Mouse (Mus musculus) liver, adult 2 months (tissue): ENCODE results near the gene Wdr20. TPM values are rescaled to one million over a fixed set of nuclear protein-coding genes. Genes with fewer than 3 reads are reported as not detected.

Experiments
- DNase-seq: peaks from one replicate; pipeline ENCODE4 v3.0.0-alpha.2; 2011; ENCODE audit warnings: low read depth, low spot score; ENCODE audit errors: extremely low read depth
- H3K27ac ChIP-seq: fragments of 200-500 bp; replicated peaks from 2 replicates; pipeline ENCODE4 v1.5.1; 2012; ENCODE audit warnings: low read depth, mild to moderate bottlenecking, control low read depth, inconsistent platforms, low read length; ENCODE audit not compliant: insufficient read depth
- H3K27me3 ChIP-seq: fragments of 200-500 bp; 2 replicates; pipeline ENCODE4 v1.6.1; 2012; ENCODE audit warnings: mild to moderate bottlenecking, moderate library complexity, low read length, inconsistent platforms; ENCODE audit not compliant: control insufficient read depth, insufficient read depth
- H3K36me3 ChIP-seq: fragments of 200-500 bp; 2 replicates; pipeline ENCODE4 v1.6.1; 2012; ENCODE audit warnings: low read length, inconsistent platforms; ENCODE audit not compliant: control insufficient read depth, insufficient read depth
- H3K4me1 ChIP-seq: fragments of 200-500 bp; 2 replicates; pipeline ENCODE4 v1.6.1; 2011; ENCODE audit warnings: low read length; ENCODE audit not compliant: control insufficient read depth, insufficient read depth
- H3K4me3 ChIP-seq: fragments of 200-500 bp; 2 replicates; pipeline ENCODE4 v1.5.1; 2011; ENCODE audit warnings: low read depth, mild to moderate bottlenecking, control low read depth, low read length, moderate library complexity; ENCODE audit not compliant: insufficient read depth
- H3K79me2 ChIP-seq: fragments of 200-500 bp; 2 replicates; pipeline ENCODE4 v1.6.1; 2012; ENCODE audit warnings: inconsistent platforms, mild to moderate bottlenecking, low read length, moderate library complexity; ENCODE audit not compliant: control insufficient read depth, insufficient read depth
- H3K9ac ChIP-seq: fragments of 200-500 bp; 2 replicates; pipeline ENCODE4 v1.6.1; 2012; ENCODE audit warnings: low read depth, mild to moderate bottlenecking, control low read depth, inconsistent platforms, low read length
- CTCF ChIP-seq: fragments of 200-500 bp; IDR thresholded peaks from 2 replicates; pipeline ENCODE4 v1.5.1; 2011; ENCODE audit warnings: low read depth, low read length, control low read depth
- POLR2A ChIP-seq: fragments of 200-500 bp; IDR thresholded peaks from 2 replicates; pipeline ENCODE4 v1.6.1; 2011; ENCODE audit warnings: low read length, control low read depth; ENCODE audit not compliant: insufficient read depth; ENCODE audit errors: extremely low read depth
- WGBS: fragments of 180-500 bp; shearing (Covaris S2); methylation state at CpG from one replicate; pipeline ENCODE4 v1.1.7; 2018; 5-methylcytosine and 5-hydroxymethylcytosine counted together
- polyA plus RNA-seq: library from polyadenylated mRNA; depleted of rRNA; stranded (reverse); fragments of >200 nt; gene quantifications from 2 replicates; pipeline ENCODE4 v1.2.3, GENCODE M21; 2012
- total RNA-seq: library from RNA; depleted of rRNA; stranded (reverse); fragments of >200 nt; gene quantifications from 2 replicates; pipeline ENCODE4 v1.2.3, GENCODE M21; 2014

Gene Wdr20
- total and polyA plus RNA-seq, 2 experiments, result 16.5 to 21.0 TPM

- H3K36me3 ChIP-seq, result no peaks in the 10 kb centered on the region
- H3K79me2 ChIP-seq, result no peaks in the 10 kb centered on the region
- no peaks in the 10 kb centered on the region for H3K27me3 ChIP-seq
- DNase-seq, result no peak
- no peak overlapping the region for H3K27ac ChIP-seq
- H3K9ac ChIP-seq, result no peak overlapping the region
- WGBS, result 53% methylated on average over 2 of the region's 2 CpGs
- H3K4me3 ChIP-seq, result no peak overlapping the region
- no peak for TF ChIP-seq CTCF
- TF ChIP-seq POLR2A, result no peak
- H3K4me1 ChIP-seq, result no peaks in the 10 kb centered on the region
These were observed 79.1 kb downstream of the Wdr20 start for GRCm38 (mm10) chr12:110816833-110817232.

DNA sequence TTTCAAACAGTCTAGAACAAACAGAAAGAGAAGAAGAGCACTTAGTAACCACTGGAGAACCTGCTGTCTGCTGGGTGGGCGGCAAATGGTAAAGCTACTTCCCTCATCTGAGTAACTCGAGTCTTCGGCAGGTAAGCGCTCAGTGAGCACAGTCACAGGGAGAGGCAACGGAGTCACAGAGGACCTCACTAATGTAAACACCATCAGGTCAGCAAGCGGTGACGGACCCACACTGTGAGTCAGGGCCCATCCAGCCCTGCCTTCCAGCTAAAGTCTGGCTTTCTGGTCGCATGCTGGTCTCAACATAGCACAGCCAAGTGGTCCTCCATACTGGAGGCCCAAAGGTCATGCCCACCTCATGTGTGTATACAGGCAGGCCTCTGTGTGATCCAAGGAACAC is 81.6 kb downstream of the Wdr20 start:
- WGBS, result 86% methylated on average over 8 of the region's 8 CpGs
- Histone ChIP-seq H3K79me2 (no peaks in the 10 kb centered on the region), H3K4me1 (no peaks in the 10 kb centered on the region), H3K36me3 (no peaks in the 10 kb centered on the region), H3K27ac (no peak overlapping the region), H3K9ac (no peak overlapping the region), H3K4me3 (no peak overlapping the region), H3K27me3 (no peaks in the 10 kb centered on the region)
- TF ChIP-seq CTCF, result no peak
- TF ChIP-seq POLR2A, result no peak
- no peak for DNase-seq

- no peak for TF ChIP-seq CTCF
- TF ChIP-seq POLR2A, result no peak
- WGBS, result 83% methylated on average over 2 of the region's 2 CpGs
- H3K4me1 ChIP-seq, result no peaks in the 10 kb centered on the region
- DNase-seq, result no peak
- H3K79me2 ChIP-seq, result no peaks in the 10 kb centered on the region
- no peak overlapping the region for H3K27ac ChIP-seq
- no peaks in the 10 kb centered on the region for H3K36me3 ChIP-seq
- H3K4me3 ChIP-seq, result no peak overlapping the region
- no peak overlapping the region for H3K9ac ChIP-seq
- no peaks in the 10 kb centered on the region for H3K27me3 ChIP-seq
These were observed 84.0 kb downstream of the Wdr20 start for GRCm38 (mm10) chr12:110821787-110822186.

DNA sequence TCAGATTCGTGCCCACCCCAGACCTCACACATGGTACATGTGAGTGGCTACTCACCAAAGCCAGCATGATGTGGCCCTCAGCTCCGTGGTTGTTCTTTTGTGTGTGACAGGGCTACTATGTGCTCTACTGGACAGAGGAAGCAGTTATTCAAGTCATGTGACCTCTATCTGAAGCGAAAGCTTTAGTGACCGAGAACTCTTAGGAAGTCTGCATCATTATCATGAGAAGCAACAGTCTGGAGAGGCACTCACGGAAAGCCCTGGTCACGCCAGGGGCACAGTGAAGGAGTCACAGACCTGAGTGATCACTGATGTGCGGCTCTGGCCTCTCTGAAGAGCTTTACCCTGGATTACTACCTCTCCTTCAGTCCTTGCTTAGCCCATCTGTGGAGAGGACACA is 84.6 kb downstream of the Wdr20 start:
- Histone ChIP-seq H3K27ac (no peak overlapping the region), H3K27me3 (no peaks in the 10 kb centered on the region), H3K9ac (no peak overlapping the region), H3K4me3 (no peak overlapping the region), H3K79me2 (no peaks in the 10 kb centered on the region), H3K4me1 (no peaks in the 10 kb centered on the region), H3K36me3 (no peaks in the 10 kb centered on the region)
- TF ChIP-seq CTCF (no peak), POLR2A (no peak)
- no peak for DNase-seq
- WGBS, result 73% methylated on average over 7 of the region's 7 CpGs

DNA sequence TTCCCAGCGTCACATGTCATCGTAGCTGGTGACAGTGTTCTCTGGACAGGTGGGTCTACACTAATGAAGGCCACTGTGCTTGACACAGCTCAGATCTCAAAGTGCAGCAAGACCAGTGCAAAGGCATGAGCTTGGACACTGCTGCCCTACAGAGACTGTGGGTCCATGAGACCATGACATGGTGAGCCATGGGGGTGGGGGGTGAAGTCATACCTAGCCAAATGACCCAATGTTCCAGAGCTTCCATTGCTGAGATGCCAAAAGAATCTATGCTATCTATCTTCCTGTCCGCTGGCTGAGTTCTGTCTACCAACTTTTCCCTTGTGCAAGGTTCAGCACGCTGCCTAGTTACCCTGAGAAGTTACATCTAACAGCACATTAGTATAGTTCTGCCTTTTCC is 91.2 kb downstream of the Wdr20 start:
- no peaks in the 10 kb centered on the region for H3K4me1 ChIP-seq
- no peak overlapping the region for H3K4me3 ChIP-seq
- TF ChIP-seq POLR2A (no peak), CTCF (no peak)
- H3K36me3 ChIP-seq, result no peaks in the 10 kb centered on the region
- no peak overlapping the region for H3K27ac ChIP-seq
- no peaks in the 10 kb centered on the region for H3K79me2 ChIP-seq
- WGBS, result 95% methylated on average over 4 of the region's 4 CpGs
- no peaks in the 10 kb centered on the region for H3K27me3 ChIP-seq
- H3K9ac ChIP-seq, result no peak overlapping the region
- no peak for DNase-seq

DNA sequence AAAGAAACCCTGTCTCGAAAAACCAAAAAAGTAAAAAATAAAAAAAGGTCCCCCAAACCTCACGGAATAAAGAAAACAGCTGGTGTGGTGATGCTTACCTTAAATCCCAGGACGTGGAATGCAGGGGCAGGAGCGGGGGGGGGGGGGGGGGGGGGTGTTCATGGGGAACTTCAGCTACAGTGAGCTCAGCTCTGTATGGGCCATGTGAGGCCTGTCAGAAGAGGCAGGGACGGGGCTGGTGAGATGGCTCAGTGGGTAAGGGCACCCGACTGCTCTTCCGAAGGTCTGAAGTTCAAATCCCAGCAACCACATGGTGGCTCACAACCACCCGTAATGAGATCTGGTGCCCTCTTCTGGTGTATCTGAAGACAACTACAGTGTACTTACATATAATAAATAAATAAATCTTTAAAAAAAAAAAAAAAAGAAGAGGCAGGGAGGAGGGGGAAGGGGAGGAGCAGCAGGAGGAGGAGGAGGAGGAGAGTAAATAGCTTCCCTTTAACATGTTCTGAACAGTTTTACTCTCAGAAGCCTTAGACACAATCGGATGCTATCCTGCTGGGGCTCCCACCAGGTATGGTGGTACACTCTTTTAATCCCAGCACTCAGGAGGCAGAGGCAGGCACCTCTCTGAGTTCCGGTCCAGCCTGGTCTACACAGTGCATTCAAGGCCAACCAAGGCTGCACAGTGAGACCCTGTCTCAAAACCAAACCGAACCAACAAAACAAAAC is 92.7 kb downstream of the Wdr20 start:
- no peaks in the 10 kb centered on the region for H3K36me3 ChIP-seq
- no peak for DNase-seq
- H3K9ac ChIP-seq, result no peak overlapping the region
- no peaks in the 10 kb centered on the region for H3K27me3 ChIP-seq
- no peak for TF ChIP-seq POLR2A
- no peak for TF ChIP-seq CTCF
- H3K27ac ChIP-seq, result no peak overlapping the region
- no peak overlapping the region for H3K4me3 ChIP-seq
- WGBS, result 84% methylated on average over 11 of the region's 11 CpGs
- H3K4me1 ChIP-seq, result no peaks in the 10 kb centered on the region
- H3K79me2 ChIP-seq, result no peaks in the 10 kb centered on the region
